Mouse (Mus musculus) 3134 (cell line): ENCODE results near the gene Ston1.

ENCODE experiments used
- DNase-seq: peaks from one replicate; pipeline ENCODE4 v3.0.0-alpha.2; 2011; ENCODE audit warnings: low spot score; ENCODE audit not compliant: insufficient read length; ENCODE audit errors: extremely low read depth

The Ston1 gene

GRCm38 (mm10) chr17:88583411-88583810 lies 14.1 kb upstream of the Ston1 start:
- no peak for DNase-seq

GRCm38 (mm10) chr17:88587371-88587770 lies 10.1 kb upstream of the Ston1 start:
- DNase-seq, result no peak

- DNase-seq, result no peak
Observed at GRCm38 (mm10) chr17:88588228-88588627, 9.3 kb upstream of the Ston1 start.

DNA sequence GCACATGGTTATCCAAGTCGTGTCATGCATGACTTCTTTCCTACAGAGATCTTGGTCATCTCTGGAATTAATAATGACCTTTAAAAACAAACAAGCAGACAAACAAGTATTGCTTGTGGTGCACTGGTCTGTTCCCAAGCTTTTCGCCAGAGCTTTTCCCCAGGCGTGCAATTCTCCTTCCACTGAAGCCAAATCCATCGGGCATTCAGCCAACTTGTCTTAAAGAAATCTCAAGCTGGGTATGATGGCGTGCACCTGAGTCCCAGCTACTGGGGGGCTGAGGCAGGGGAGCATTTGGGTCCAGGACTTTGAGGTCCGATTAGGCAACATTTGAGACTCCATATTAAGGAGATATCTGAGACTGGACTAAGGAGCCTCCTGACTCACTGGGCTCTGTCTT lies 7.2 kb upstream of the Ston1 start:
- no peak for DNase-seq

- DNase-seq, result no peak
Observed at GRCm38 (mm10) chr17:88595071-88595470, 2.4 kb upstream of the Ston1 start.

GRCm38 (mm10) chr17:88596068-88596467 lies 1.4 kb upstream of the Ston1 start:
- no peak for DNase-seq

GRCm38 (mm10) chr17:88596544-88597221 lies 801 bp upstream of the Ston1 start:
- DNase-seq, result no peak

DNA sequence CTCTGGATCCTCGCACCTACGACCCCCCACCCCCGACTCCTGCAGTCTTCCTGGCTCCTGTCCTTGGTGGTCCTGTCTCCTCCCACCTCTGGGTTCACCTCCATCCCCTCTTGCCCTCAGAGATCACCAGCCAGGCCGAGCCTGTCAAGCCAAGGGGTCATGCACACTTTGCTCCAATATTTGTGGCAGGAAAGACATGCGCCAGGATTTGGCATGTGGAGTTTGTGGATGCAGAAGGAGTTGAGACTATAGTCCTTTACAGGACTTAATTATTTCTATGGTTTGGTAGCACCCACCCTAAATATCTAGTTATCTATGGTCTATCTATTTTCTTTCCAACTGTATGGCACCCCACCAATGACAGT lies 554 bp downstream of the Ston1 start:
- DNase-seq, result no peak

GRCm38 (mm10) chr17:88598570-88599368 lies 1.3 kb downstream of the Ston1 start:
- DNase-seq, result peak; percentile 54

GRCm38 (mm10) chr17:88600492-88601026 lies 3.1 kb downstream of the Ston1 start:
- DNase-seq, result no peak

GRCm38 (mm10) chr17:88603943-88604342 lies 6.5 kb downstream of the Ston1 start:
- no peak for DNase-seq

- no peak for DNase-seq
Observed at GRCm38 (mm10) chr17:88606056-88606455, 8.6 kb downstream of the Ston1 start.

- DNase-seq, result no peak
Observed at GRCm38 (mm10) chr17:88609361-88609760, 11.9 kb downstream of the Ston1 start.

DNA sequence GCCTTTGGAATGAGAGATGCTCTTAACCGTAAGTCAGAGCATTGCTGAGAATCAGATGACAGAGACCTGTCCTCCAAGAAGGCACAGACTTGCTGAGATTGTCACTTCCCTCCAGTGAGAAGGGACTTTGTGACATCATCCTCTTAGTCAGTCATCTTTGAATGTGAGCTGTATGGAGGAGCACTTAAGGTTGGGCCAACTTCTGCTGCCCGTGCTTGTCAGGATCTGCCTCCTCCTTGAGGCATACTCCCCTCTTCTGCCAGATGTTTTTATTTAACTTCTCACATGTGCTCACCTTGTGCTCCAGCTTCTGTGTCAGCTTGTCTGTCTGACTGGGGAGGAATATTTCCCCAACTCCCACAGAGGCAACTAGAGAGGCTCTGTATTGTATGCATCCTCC lies 13.6 kb downstream of the Ston1 start:
- no peak for DNase-seq

DNA sequence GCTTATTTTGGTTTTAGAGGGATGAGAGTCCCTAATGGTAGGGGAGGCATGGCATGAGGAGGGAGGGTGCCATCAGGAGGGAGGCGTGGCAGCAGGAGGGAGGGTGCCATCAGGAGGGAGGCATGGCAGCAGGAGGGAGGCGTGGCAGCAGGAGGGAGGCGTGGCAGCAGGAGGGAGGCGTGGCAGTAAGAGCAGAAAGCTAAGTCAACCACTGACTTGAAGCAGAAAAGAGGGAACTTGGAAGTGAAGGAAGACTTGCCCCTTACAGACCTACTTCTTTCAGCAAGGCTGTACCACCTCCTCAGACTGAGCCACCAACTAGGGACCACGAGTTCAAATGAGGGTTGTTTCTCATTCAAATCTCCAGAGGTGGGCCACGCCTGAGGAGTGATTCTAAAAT lies 15.7 kb downstream of the Ston1 start:
- peak; percentile 36 for DNase-seq

GRCm38 (mm10) chr17:88613721-88614120 lies 16.2 kb downstream of the Ston1 start:
- no peak for DNase-seq

DNA sequence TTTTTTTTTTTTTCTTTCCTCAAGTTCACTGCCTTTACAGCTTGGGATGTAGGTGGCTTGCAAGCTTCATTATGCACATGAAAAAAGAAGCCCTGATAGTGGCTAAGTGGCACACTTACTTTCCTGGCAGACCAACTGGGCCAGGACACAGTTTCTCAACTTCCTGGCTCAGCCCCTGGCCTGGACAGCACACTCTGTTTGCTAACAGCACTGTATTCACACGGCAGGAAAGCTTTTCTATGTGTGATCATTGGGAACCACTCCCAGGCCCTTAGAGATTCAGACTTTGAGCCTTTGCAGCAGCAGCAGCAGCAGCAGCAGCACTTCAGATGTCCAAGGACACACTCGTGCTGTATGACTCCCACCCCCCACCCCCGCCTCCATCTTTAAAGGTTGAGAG lies 16.8 kb downstream of the Ston1 start:
- no peak for DNase-seq

DNA sequence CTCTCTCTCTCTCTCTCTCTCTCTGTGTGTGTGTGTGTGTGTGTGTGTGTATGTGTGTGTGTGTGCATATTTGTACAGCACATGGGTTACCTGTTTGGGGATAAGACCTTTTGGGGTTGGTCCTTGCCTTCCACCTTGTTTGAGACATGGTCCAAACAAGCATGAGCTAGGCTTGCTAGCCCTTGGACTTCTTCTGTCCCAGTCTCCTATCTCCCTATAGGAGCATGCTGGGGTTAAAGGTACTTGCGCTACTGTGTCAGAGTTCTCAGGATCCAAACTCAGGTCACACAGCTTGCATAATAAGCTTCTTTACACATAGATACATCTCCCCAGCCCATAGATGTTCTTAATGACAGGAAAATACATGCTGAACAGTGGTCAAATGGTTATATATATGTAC lies 17.2 kb downstream of the Ston1 start:
- no peak for DNase-seq

- no peak for DNase-seq
Observed at GRCm38 (mm10) chr17:88615492-88616155, 18.1 kb downstream of the Ston1 start.

- no peak for DNase-seq
Observed at GRCm38 (mm10) chr17:88620935-88621334, 23.5 kb downstream of the Ston1 start.

- no peak for DNase-seq
Observed at GRCm38 (mm10) chr17:88621374-88621773, 23.9 kb downstream of the Ston1 start.
